Mouse (Mus musculus) midbrain, postnatal 0 days (tissue): ENCODE measurements at regions not wholly inside any gene's neighbourhood (a gene's known extent, or its start where the extent isn't known, plus 50 kb on each side); places are given as distances from the start of the nearest gene placed in this dataset.

Experiments used
- ATAC-seq: fragments of 200-750 bp; cut with Nextera tagmentation; 2 replicates; pipeline ENCODE4 v1.8.0; 2017; ENCODE audit warnings: moderate number of reproducible peaks, mild to moderate bottlenecking, moderate TSS enrichment, moderate library complexity; ENCODE audit not compliant: low FRiP score
- DNase-seq: peaks from one replicate; pipeline ENCODE4 v3.0.0-alpha.2; 2015; ENCODE audit warnings: low spot score
- H3K27ac ChIP-seq: fragments of 300-500 bp; sonication (generic); 2 replicates; pipeline ENCODE4 v1.5.1; 2014; ENCODE audit warnings: low read depth, mild to moderate bottlenecking, low read length, mixed read lengths
- H3K27me3 ChIP-seq: fragments of 300-500 bp; sonication (generic); 2 replicates; pipeline ENCODE4 v1.6.1; 2014; ENCODE audit warnings: low read length, control low read depth, mixed read lengths; ENCODE audit not compliant: insufficient read depth
- H3K36me3 ChIP-seq: fragments of 300-500 bp; sonication (generic); 2 replicates; pipeline ENCODE4 v1.6.1; 2014; ENCODE audit warnings: low read length, control low read depth, mixed read lengths; ENCODE audit not compliant: insufficient read depth
- H3K4me1 ChIP-seq: fragments of 300-500 bp; sonication (generic); 2 replicates; pipeline ENCODE4 v1.6.1; 2014; ENCODE audit warnings: mild to moderate bottlenecking, control low read depth, antibody characterized with exemption, low read length, mixed read lengths; ENCODE audit not compliant: insufficient read depth
- H3K4me2 ChIP-seq: fragments of 300-500 bp; sonication (generic); 2 replicates; pipeline ENCODE4 v1.6.1; 2014; ENCODE audit warnings: low read depth, mild to moderate bottlenecking, low read length, mixed read lengths; ENCODE audit not compliant: poor library complexity, severe bottlenecking
- H3K4me3 ChIP-seq: fragments of 300-500 bp; sonication (generic); 2 replicates; pipeline ENCODE4 v1.5.1; 2014; ENCODE audit warnings: low read depth, mild to moderate bottlenecking, low read length, moderate library complexity
- H3K9ac ChIP-seq: fragments of 300-500 bp; sonication (generic); replicated peaks from 2 replicates; pipeline ENCODE4 v1.6.1; 2014; ENCODE audit warnings: mild to moderate bottlenecking, low read length, moderate library complexity, mixed read lengths; ENCODE audit not compliant: poor library complexity, severe bottlenecking
- H3K9me3 ChIP-seq: fragments of 300-500 bp; sonication (generic); 2 replicates; pipeline ENCODE4 v1.6.1; 2016; ENCODE audit warnings: low read length, control low read depth
- CTCF ChIP-seq: IDR thresholded peaks from 2 replicates; pipeline ENCODE4 v1.5.1; 2016; ENCODE audit warnings: antibody characterized with exemption, mild to moderate bottlenecking
- WGBS: fragments of 180-500 bp; shearing (Covaris S2); extraction: QIAGEN DNeasy Blood & Tissue Kit; methylation state at CpG from one replicate; pipeline ENCODE4 v1.1.7; 2014; 5-methylcytosine and 5-hydroxymethylcytosine counted together

- Histone ChIP-seq H3K27me3 (no peaks in the 10 kb centered on the region), H3K9ac (no peak overlapping the region), H3K4me3 (no peak overlapping the region), H3K27ac (no peak overlapping the region), H3K4me1 (no peaks in the 10 kb centered on the region), H3K9me3 (no peaks in the 10 kb centered on the region), H3K36me3 (no peaks in the 10 kb centered on the region), H3K4me2 (no peak overlapping the region)
- TF ChIP-seq CTCF = no peak
- DNase-seq = no peak
- 79% methylated on average over 3 of the region's 3 CpGs for WGBS
- ATAC-seq = no peak
Measured at GRCm38 (mm10) chr8:76309200-76309599, 590.0 kb upstream of the Nr3c2 start.

GRCm38 (mm10) chr8:76328540-76328939 is 570.7 kb upstream of the Nr3c2 start:
- Histone ChIP-seq H3K4me1 (no peaks in the 10 kb centered on the region), H3K36me3 (no peaks in the 10 kb centered on the region), H3K4me2 (no peak overlapping the region), H3K27ac (no peak overlapping the region), H3K9ac (no peak overlapping the region), H3K4me3 (no peak overlapping the region), H3K27me3 (no peaks in the 10 kb centered on the region), H3K9me3 (no peaks in the 10 kb centered on the region)
- TF ChIP-seq CTCF = no peak; the same call in 1 of the 2 replicates
- DNase-seq = no peak
- no peak for ATAC-seq
- 57% methylated on average over 1 of the region's 1 CpGs for WGBS

- no peak overlapping the region for H3K27ac ChIP-seq
- H3K36me3 ChIP-seq = no peaks in the 10 kb centered on the region
- no peaks in the 10 kb centered on the region for H3K4me1 ChIP-seq
- 65% methylated on average over 2 of the region's 2 CpGs for WGBS
- no peaks in the 10 kb centered on the region for H3K9me3 ChIP-seq
- no peak overlapping the region for H3K4me2 ChIP-seq
- DNase-seq = no peak
- H3K27me3 ChIP-seq = no peaks in the 10 kb centered on the region
- TF ChIP-seq CTCF = no peak
- no peak overlapping the region for H3K4me3 ChIP-seq
- no peak overlapping the region for H3K9ac ChIP-seq
- ATAC-seq = no peak
Measured at GRCm38 (mm10) chr8:76343072-76343471, 556.2 kb upstream of the Nr3c2 start.

- no peaks in the 10 kb centered on the region for H3K27me3 ChIP-seq
- DNase-seq (no peak), ATAC-seq (no peak)
- H3K36me3 ChIP-seq = no peaks in the 10 kb centered on the region
- no peak overlapping the region for H3K9ac ChIP-seq
- H3K4me2 ChIP-seq = no peak overlapping the region
- TF ChIP-seq CTCF = no peak
- H3K9me3 ChIP-seq = no peaks in the 10 kb centered on the region
- no peak overlapping the region for H3K4me3 ChIP-seq
- 75% methylated on average over 4 of the region's 4 CpGs for WGBS
- no peak overlapping the region for H3K27ac ChIP-seq
- H3K4me1 ChIP-seq = no peaks in the 10 kb centered on the region
Measured at GRCm38 (mm10) chr8:76346150-76346549, 553.1 kb upstream of the Nr3c2 start.

- H3K9ac ChIP-seq = no peak overlapping the region
- no peaks in the 10 kb centered on the region for H3K4me1 ChIP-seq
- H3K4me3 ChIP-seq = no peak overlapping the region
- no peak overlapping the region for H3K27ac ChIP-seq
- DNase-seq = peak; percentile 79
- no peaks in the 10 kb centered on the region for H3K27me3 ChIP-seq
- H3K9me3 ChIP-seq = no peaks in the 10 kb centered on the region
- no peak for ATAC-seq
- 65% methylated on average over 1 of the region's 1 CpGs for WGBS
- no peak overlapping the region for H3K4me2 ChIP-seq
- 0 out of 2 replicates have a peak, but pooled peaks have one; percentile 12 for TF ChIP-seq CTCF
- no peaks in the 10 kb centered on the region for H3K36me3 ChIP-seq
Measured at GRCm38 (mm10) chr8:76346832-76347231, 552.4 kb upstream of the Nr3c2 start.

- H3K4me1 ChIP-seq = no peaks in the 10 kb centered on the region
- TF ChIP-seq CTCF = no peak
- H3K36me3 ChIP-seq = no peaks in the 10 kb centered on the region
- no peaks in the 10 kb centered on the region for H3K27me3 ChIP-seq
- H3K9ac ChIP-seq = no peak overlapping the region
- no peak overlapping the region for H3K27ac ChIP-seq
- ATAC-seq (no peak), DNase-seq (no peak)
- no peak overlapping the region for H3K4me3 ChIP-seq
- peaks cover 4% of the 10 kb centered on the region; the same call in 1 of the 2 replicates for H3K9me3 ChIP-seq
- no peak overlapping the region for H3K4me2 ChIP-seq
Measured at GRCm38 (mm10) chr8:76374314-76374713, 524.9 kb upstream of the Nr3c2 start.
